8 mouse cellular contexts compared by ENCODE assay signal in genomic region chr11:62575297-62575658, GRCm38 (mm10). TPM values are rescaled to one million over a fixed set of nuclear protein-coding genes. Genes with fewer than 3 reads are reported as not detected.
DNase-seq lines count a peak whose midpoint lies in the region; ATAC-seq and TF ChIP-seq lines count a peak whose summit lies in the region.

No protein-coding gene starts in this region.

- H3K4me2 ChIP-seq in CH12.LX (ENCODE audit: insufficient read depth, low read depth, poor library complexity, severe bottlenecking), result peak overlapping the region; percentile 75
- H3K4me2 ChIP-seq in forebrain, embryonic 12.5 days, result peak overlapping the region; percentile 91
- H3K4me2 ChIP-seq in heart, postnatal 0 days (ENCODE audit: low read depth, low read length), result peak overlapping the region; percentile 88
- H3K4me2 ChIP-seq in liver, embryonic 16.5 days (ENCODE audit: low read depth, low read length), result peak overlapping the region; percentile 96
- peak overlapping the region; percentile 97 for H3K4me2 ChIP-seq in neural tube, embryonic 13.5 days

- TF ChIP-seq RAD21 in CH12.LX (IDR thresholded peaks at IDR 0.05; ENCODE audit: low read depth, low read length), result peak; percentile 74

- H3K4me1 ChIP-seq in CH12.LX (ENCODE audit: control insufficient read depth in 1 of 2, insufficient read depth in 2 of 2), result peaks cover 4 to 15% of the 10 kb centered on the region in 2 experiments; a peak in 3 of 4 replicates
- H3K4me1 ChIP-seq in forebrain, embryonic 12.5 days, result peaks cover 8% of the 10 kb centered on the region
- no peaks in the 10 kb centered on the region for H3K4me1 ChIP-seq in heart, postnatal 0 days (ENCODE audit: control insufficient read depth, insufficient read depth)
- H3K4me1 ChIP-seq in liver, embryonic 16.5 days (ENCODE audit: control insufficient read depth, low read depth, low read length), result peaks cover 23% of the 10 kb centered on the region
- H3K4me1 ChIP-seq in neural tube, embryonic 13.5 days (replicated peaks), result peaks cover 9% of the 10 kb centered on the region; the same call in 1 of the 2 replicates

- H3K27ac ChIP-seq in CH12.LX (ENCODE audit: insufficient read depth, low read depth), result peak overlapping the region; percentile 89; the same call in 1 of the 2 replicates
- no peak overlapping the region for H3K27ac ChIP-seq in forebrain, embryonic 12.5 days
- H3K27ac ChIP-seq in heart, postnatal 0 days (ENCODE audit: low read depth), result no peak overlapping the region
- H3K27ac ChIP-seq in liver, embryonic 16.5 days (ENCODE audit: low read length), result peak overlapping the region; percentile 61; the same call in 1 of the 2 replicates
- peak overlapping the region; percentile 67 for H3K27ac ChIP-seq in neural tube, embryonic 13.5 days (replicated peaks)

- peak; percentile 88 to 93 for TF ChIP-seq CTCF in CH12.LX (conservative IDR thresholded peaks at IDR 0.05 in 1 of 2, IDR thresholded peaks at IDR 0.05 in 1 of 2; ENCODE audit: low read depth in 2 of 2, low read length in 2 of 2)
- TF ChIP-seq CTCF in heart, postnatal 0 days (IDR thresholded peaks at IDR 0.05; ENCODE audit: low read depth), result peak; percentile 93

- peaks cover 5% of the 10 kb centered on the region for H3K9me3 ChIP-seq in CH12.LX (replicated peaks; ENCODE audit: low read length)
- no peaks in the 10 kb centered on the region for H3K9me3 ChIP-seq in forebrain, embryonic 12.5 days
- H3K9me3 ChIP-seq in heart, postnatal 0 days (replicated peaks; ENCODE audit: control insufficient read depth, low read length), result no peaks in the 10 kb centered on the region
- no peaks in the 10 kb centered on the region for H3K9me3 ChIP-seq in liver, embryonic 16.5 days (replicated peaks; ENCODE audit: control insufficient read depth, low read length)
- H3K9me3 ChIP-seq in neural tube, embryonic 13.5 days, result no peaks in the 10 kb centered on the region

- peak; percentile 92 for DNase-seq in CH12.LX (ENCODE audit: extremely low read depth)
- peak; percentile 73 for DNase-seq in c-Kit-positive CD71-positive TER-119-negative erythroid progenitor cells, embryonic 14.5 days (ENCODE audit: low read depth)
- DNase-seq in heart, postnatal 0 days (ENCODE audit: low spot score), result peak; percentile 81
- DNase-seq in kidney, postnatal 4 days, result peak; percentile 92
- DNase-seq in telencephalon, adult 2 months (ENCODE audit: low read depth, low spot score), result peak; percentile 55

- peaks cover 18 to 26% of the 10 kb centered on the region in 2 experiments for H3K36me3 ChIP-seq in CH12.LX (replicated peaks in 1 of 2; ENCODE audit: control insufficient read depth in 1 of 2, insufficient read depth in 1 of 2, low read length in 1 of 2)
- H3K36me3 ChIP-seq in forebrain, embryonic 12.5 days (replicated peaks), result no peaks in the 10 kb centered on the region
- H3K36me3 ChIP-seq in heart, postnatal 0 days (replicated peaks; ENCODE audit: control insufficient read depth, insufficient read depth, low read length), result no peaks in the 10 kb centered on the region
- H3K36me3 ChIP-seq in liver, embryonic 16.5 days (ENCODE audit: control insufficient read depth, insufficient read depth), result no peaks in the 10 kb centered on the region
- no peaks in the 10 kb centered on the region for H3K36me3 ChIP-seq in neural tube, embryonic 13.5 days

- 1% methylated on average over 9 of the region's 9 CpGs for WGBS in forebrain, embryonic 12.5 days
- under 1% methylated on average over 9 of the region's 9 CpGs for WGBS in heart, postnatal 0 days
- 1% methylated on average over 9 of the region's 9 CpGs for WGBS in liver, embryonic 16.5 days (ENCODE audit: insufficient replicate concordance)
- WGBS in neural tube, embryonic 13.5 days, result 3% methylated on average over 9 of the region's 9 CpGs

- in situ Hi-C loops in CH12.LX (cut with MboI; ENCODE audit: low pct_ligation_motif_present, low pct_unique_long_range_greater_than_20kb, low sequenced_read_pairs), result no loop called here

- TF ChIP-seq EP300 in CH12.LX (IDR thresholded peaks at IDR 0.05; ENCODE audit: low read length), result no peak
- no peak for TF ChIP-seq EP300 in heart, postnatal 0 days (IDR thresholded peaks at IDR 0.05; ENCODE audit: low read depth)

- peaks cover 6% of the 10 kb centered on the region; the same call in 1 of the 2 replicates for H3K79me2 ChIP-seq in CH12.LX (replicated peaks; ENCODE audit: control insufficient read depth, extremely low read depth, insufficient read depth, poor library complexity, severe bottlenecking)

- dilution Hi-C loops in CH12.LX (cut with MboI; ENCODE audit: extremely low pct_ligation_motif_present, extremely low pct_unique_long_range_greater_than_20kb, low sequenced_read_pairs), result no loop called here

- H3K4me3 ChIP-seq in CH12.LX (replicated peaks in 1 of 3; ENCODE audit: low read depth in 2 of 3, low read length in 2 of 3, poor library complexity in 1 of 3), result peak overlapping the region; percentile 64 to 78 (median 69)
- H3K4me3 ChIP-seq in forebrain, embryonic 12.5 days (replicated peaks), result peak overlapping the region; percentile 47
- H3K4me3 ChIP-seq in heart, postnatal 0 days (ENCODE audit: low read depth, low read length), result peak overlapping the region; percentile 55
- H3K4me3 ChIP-seq in liver, embryonic 16.5 days (ENCODE audit: low read depth, low read length), result peak overlapping the region; percentile 67
- peak overlapping the region; percentile 58 for H3K4me3 ChIP-seq in neural tube, embryonic 13.5 days

- peak overlapping the region; percentile 67 for H3K9ac ChIP-seq in CH12.LX (ENCODE audit: insufficient read depth, low read depth)
- peak overlapping the region; percentile 56 for H3K9ac ChIP-seq in forebrain, embryonic 12.5 days
- peak overlapping the region; percentile 32; the same call in 1 of the 2 replicates for H3K9ac ChIP-seq in heart, postnatal 0 days (replicated peaks; ENCODE audit: low read depth, low read length)
- H3K9ac ChIP-seq in liver, embryonic 16.5 days (ENCODE audit: low read depth, low read length), result peak overlapping the region; percentile 63
- peak overlapping the region; percentile 77 for H3K9ac ChIP-seq in neural tube, embryonic 13.5 days

- H3K27me3 ChIP-seq in CH12.LX (replicated peaks), result no peaks in the 10 kb centered on the region
- peaks cover 20% of the 10 kb centered on the region for H3K27me3 ChIP-seq in forebrain, embryonic 12.5 days
- H3K27me3 ChIP-seq in heart, postnatal 0 days (ENCODE audit: control insufficient read depth, insufficient read depth, low read length), result no peaks in the 10 kb centered on the region
- H3K27me3 ChIP-seq in liver, embryonic 16.5 days (ENCODE audit: control insufficient read depth, insufficient read depth, low read depth, low read length), result no peaks in the 10 kb centered on the region
- no peaks in the 10 kb centered on the region; the same call in 1 of the 2 replicates for H3K27me3 ChIP-seq in neural tube, embryonic 13.5 days

- TF ChIP-seq POLR2A in CH12.LX (IDR thresholded peaks at IDR 0.05; ENCODE audit: low read depth, low read length), result no peak

- peak; percentile 75 for ATAC-seq in forebrain, embryonic 12.5 days (ENCODE audit: low FRiP score)
- peak; percentile 84 for ATAC-seq in heart, postnatal 0 days (ENCODE audit: insufficient read depth, low read depth)
- ATAC-seq in liver, embryonic 16.5 days (ENCODE audit: low read depth), result peak; percentile 62
- ATAC-seq in neural tube, embryonic 13.5 days (ENCODE audit: low read depth), result peak; percentile 82

TF ChIP-seq in CH12.LX, 34 proteins besides CTCF, POLR2A, EP300 and RAD21 (continues in another document):
- TF ChIP-seq USF1 (IDR thresholded peaks at IDR 0.05; ENCODE audit: low read depth, low read length) (no peak), ZNF384 (IDR thresholded peaks at IDR 0.05; ENCODE audit: low read depth, low read length) (no peak; the same call in 1 of the 2 replicates), ETS1 (conservative IDR thresholded peaks at IDR 0.05; ENCODE audit: low read depth, low read length) (peak; percentile 31; the same call in 1 of the 2 replicates), IRF4 (IDR thresholded peaks at IDR 0.05; ENCODE audit: low read depth, low read length) (peak; percentile 65; the same call in 1 of the 2 replicates), MAZ (IDR thresholded peaks at IDR 0.05; ENCODE audit: low read depth, low read length) (0 out of 2 replicates have a peak, but pooled peaks have one; percentile 79), MEF2A (IDR thresholded peaks at IDR 0.05; ENCODE audit: borderline replicate concordance, low read depth, low read length) (peak; percentile 79)

RNA-seq across cellular contexts. Expression of gene Trpv2, which starts 1.0 kb away (rescaled TPM):
- 58.7 and 59.3 TPM in 2 replicates for total RNA-seq in CH12.LX (2012; rRNA removed)
- 36.0 and 39.2 TPM in 2 replicates for total RNA-seq in CH12.LX (2014; rRNA removed)
- 42.3 and 46.2 TPM in 2 replicates for polyA plus RNA-seq in CH12.LX (2012; ENCODE audit: insufficient read length, low read depth)
- polyA plus RNA-seq in forebrain, embryonic 12.5 days (2016; fragmentation: Nextera tagmentation; extraction: Ambion mirVana), result 6.4 and 7.3 TPM in 2 replicates
- total RNA-seq in heart, postnatal 0 days (2014; rRNA removed; ENCODE audit: low replicate concordance), result 6.4 and 7.7 TPM in 2 replicates
- 2.6 and 3.0 TPM in 2 replicates for polyA plus RNA-seq in heart, postnatal 0 days (2015; fragmentation: Nextera tagmentation; extraction: Ambion mirVana)
- polyA plus RNA-seq in liver, embryonic 16.5 days (2015; fragmentation: Nextera tagmentation; extraction: Ambion mirVana), result 5.0 and 5.7 TPM in 2 replicates
- polyA plus RNA-seq in neural tube, embryonic 13.5 days (2015; fragmentation: Nextera tagmentation; extraction: Ambion mirVana), result 23.1 and 25.0 TPM in 2 replicates

RNA-seq across cellular contexts. Expression of gene Ubb, which starts 24.3 kb away (rescaled TPM):
- total RNA-seq in CH12.LX (2012; rRNA removed), result 2,030 and 2,098 TPM in 2 replicates
- total RNA-seq in CH12.LX (2014; rRNA removed), result 929 and 1,092 TPM in 2 replicates
- polyA plus RNA-seq in CH12.LX (2012; ENCODE audit: insufficient read length, low read depth), result 1,487 and 1,562 TPM in 2 replicates
- 3,704 and 3,828 TPM in 2 replicates for polyA plus RNA-seq in forebrain, embryonic 12.5 days (2016; fragmentation: Nextera tagmentation; extraction: Ambion mirVana)
- total RNA-seq in heart, postnatal 0 days (2014; rRNA removed; ENCODE audit: low replicate concordance), result 704 and 828 TPM in 2 replicates
- polyA plus RNA-seq in heart, postnatal 0 days (2015; fragmentation: Nextera tagmentation; extraction: Ambion mirVana), result 1,871 and 2,053 TPM in 2 replicates
- 1,628 and 1,645 TPM in 2 replicates for polyA plus RNA-seq in liver, embryonic 16.5 days (2015; fragmentation: Nextera tagmentation; extraction: Ambion mirVana)
- polyA plus RNA-seq in neural tube, embryonic 13.5 days (2015; fragmentation: Nextera tagmentation; extraction: Ambion mirVana), result 4,310 and 4,558 TPM in 2 replicates

RNA-seq across cellular contexts. Expression of gene Cenpv, which starts 36.2 kb away (rescaled TPM):
- total RNA-seq in CH12.LX (2012; rRNA removed), result 98.8 and 107 TPM in 2 replicates
- 24.1 and 24.4 TPM in 2 replicates for total RNA-seq in CH12.LX (2014; rRNA removed)
- polyA plus RNA-seq in CH12.LX (2012; ENCODE audit: insufficient read length, low read depth), result 24.9 and 33.6 TPM in 2 replicates
- polyA plus RNA-seq in forebrain, embryonic 12.5 days (2016; fragmentation: Nextera tagmentation; extraction: Ambion mirVana), result 85.7 and 90.0 TPM in 2 replicates
- 19.1 and 111 TPM in 2 replicates for total RNA-seq in heart, postnatal 0 days (2014; rRNA removed; ENCODE audit: low replicate concordance)
- polyA plus RNA-seq in heart, postnatal 0 days (2015; fragmentation: Nextera tagmentation; extraction: Ambion mirVana), result 13.1 and 14.6 TPM in 2 replicates
- 4.5 and 7.2 TPM in 2 replicates for polyA plus RNA-seq in liver, embryonic 16.5 days (2015; fragmentation: Nextera tagmentation; extraction: Ambion mirVana)
- polyA plus RNA-seq in neural tube, embryonic 13.5 days (2015; fragmentation: Nextera tagmentation; extraction: Ambion mirVana), result 52.2 and 62.6 TPM in 2 replicates

Comparison
In these comparisons a context has a peak if more than half of its experiments do, and no peak if none do; other contexts are left out.
1. H3K27ac ChIP-seq: peak in CH12.LX (single experiment), liver, embryonic 16.5 days (single experiment) and neural tube, embryonic 13.5 days (single experiment); none in forebrain, embryonic 12.5 days (single experiment) and heart, postnatal 0 days (single experiment).
2. Peak in every context shown above with its lines, with median percentiles within 50 percentile points of each other: DNase-seq, H3K4me2 ChIP-seq, H3K4me3 ChIP-seq, H3K9ac ChIP-seq and ATAC-seq.